In the genomic region with DNA sequence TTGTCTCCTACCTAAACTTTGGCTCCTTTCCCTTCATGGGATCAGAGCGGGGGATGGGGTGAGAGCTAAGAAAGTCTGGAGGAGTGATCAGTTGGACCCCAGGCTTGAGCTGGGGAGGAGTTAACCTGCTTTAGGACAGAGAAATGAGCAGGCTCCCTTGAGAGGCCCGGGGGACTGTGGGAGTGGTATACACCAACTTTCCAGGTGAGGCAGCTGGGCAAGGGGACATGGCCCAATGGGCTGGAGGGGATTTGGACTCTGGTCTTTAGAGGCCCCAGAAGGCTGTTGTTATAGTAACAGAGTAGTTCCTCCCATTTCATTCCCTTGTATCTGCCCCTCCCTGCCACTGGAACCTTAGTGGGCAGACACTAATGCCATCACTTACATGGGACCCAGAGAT, we compare ENCODE assay signal across 34 mouse cellular contexts. TPM values are rescaled to one million over a fixed set of nuclear protein-coding genes. Genes with fewer than 3 reads are reported as not detected.
DNase-seq lines count a peak whose midpoint lies in the region; ATAC-seq lines count a peak whose summit lies in the region.
"Had no signal": no experiment of that assay in that cellular context is flagged by ENCODE, and none has a peak within 500 bp of the region (broad histone marks: within the 10 kb centered on the region; RNA-seq: fewer than 3 reads in every experiment).

No protein-coding gene starts in this region.

- H3K27me3 ChIP-seq in kidney, embryonic 14.5 days (ENCODE audit: control insufficient read depth, insufficient read depth, low read length) = no peaks in the 10 kb centered on the region
- H3K27me3 ChIP-seq in liver, embryonic 12.5 days (replicated peaks) = no peaks in the 10 kb centered on the region; the same call in 1 of the 2 replicates
- H3K27me3 ChIP-seq in intestine, embryonic 14.5 days (replicated peaks; ENCODE audit: control insufficient read depth, insufficient read depth, low read length) = no peaks in the 10 kb centered on the region
- no peaks in the 10 kb centered on the region for H3K27me3 ChIP-seq in liver, embryonic 16.5 days (ENCODE audit: control insufficient read depth, insufficient read depth, low read depth, low read length)
- H3K27me3 ChIP-seq: forebrain, embryonic 15.5 days; hindbrain, embryonic 13.5 days; limb, embryonic 15.5 days; lung, embryonic 15.5 days; Patski had no signal

- no peak overlapping the region for H3K4me2 ChIP-seq in kidney, embryonic 14.5 days (replicated peaks; ENCODE audit: low read depth, low read length)
- H3K4me2 ChIP-seq in liver, embryonic 12.5 days = peak overlapping the region; percentile 61
- peak overlapping the region; percentile 41 for H3K4me2 ChIP-seq in intestine, embryonic 14.5 days (ENCODE audit: low read length)
- H3K4me2 ChIP-seq in liver, embryonic 16.5 days (ENCODE audit: low read depth, low read length) = peak overlapping the region; percentile 10; the same call in 1 of the 2 replicates
- H3K4me2 ChIP-seq: forebrain, embryonic 15.5 days; heart, embryonic 12.5 days; hindbrain, embryonic 13.5 days; limb, embryonic 15.5 days; lung, embryonic 15.5 days; midbrain, embryonic 11.5 days had no signal

- H3K4me1 ChIP-seq in kidney, embryonic 14.5 days (ENCODE audit: control insufficient read depth, insufficient read depth, low read length) = peaks cover 13% of the 10 kb centered on the region
- peaks cover 67% of the 10 kb centered on the region for H3K4me1 ChIP-seq in liver, embryonic 12.5 days
- H3K4me1 ChIP-seq in intestine, embryonic 14.5 days (replicated peaks; ENCODE audit: control insufficient read depth, insufficient read depth, low read length) = 0 out of 2 replicates have a peak, but pooled peaks cover 2% of the 10 kb centered on the region
- peaks cover 40% of the 10 kb centered on the region for H3K4me1 ChIP-seq in liver, embryonic 16.5 days (ENCODE audit: control insufficient read depth, low read depth, low read length)
- H3K4me1 ChIP-seq: limb, embryonic 15.5 days had no signal

- H3K4me3 ChIP-seq in kidney, embryonic 14.5 days (ENCODE audit: low read length) = no peak overlapping the region
- peak overlapping the region; percentile 38 for H3K4me3 ChIP-seq in liver, embryonic 12.5 days
- H3K4me3 ChIP-seq in intestine, embryonic 14.5 days (ENCODE audit: low read depth, low read length) = peak overlapping the region; percentile 22
- peak overlapping the region; percentile 44 for H3K4me3 ChIP-seq in liver, embryonic 16.5 days (ENCODE audit: low read depth, low read length)
- H3K4me3 ChIP-seq: forebrain, embryonic 10.5 days; forebrain, embryonic 15.5 days; heart, adult 2 months; heart, embryonic 12.5 days; hindbrain, embryonic 13.5 days; limb, embryonic 10.5 days; limb, embryonic 15.5 days; lung, embryonic 15.5 days had no signal

- ATAC-seq in kidney, embryonic 14.5 days (ENCODE audit: low FRiP score, low TSS enrichment) = peak; percentile 21; the same call in 1 of the 2 replicates
- ATAC-seq in liver, embryonic 12.5 days = no peak
- peak; percentile 82 for ATAC-seq in intestine, embryonic 14.5 days (replicated peaks; ENCODE audit: low FRiP score, low TSS enrichment, low read depth)
- ATAC-seq in liver, embryonic 16.5 days (ENCODE audit: low read depth) = no peak
- no peak for ATAC-seq in megakaryocyte progenitor cell, adult 5-6 weeks (replicated peaks; ENCODE audit: poor library complexity)
- ATAC-seq: forebrain, embryonic 15.5 days; midbrain, embryonic 16.5 days; Patski had no signal

- WGBS in kidney, embryonic 14.5 days = 76% methylated on average over 2 of the region's 2 CpGs
- 75% methylated on average over 2 of the region's 2 CpGs for WGBS in liver, embryonic 12.5 days (ENCODE audit: insufficient replicate concordance)
- 93% methylated on average over 2 of the region's 2 CpGs for WGBS in intestine, embryonic 14.5 days
- 82% methylated on average over 2 of the region's 2 CpGs for WGBS in liver, embryonic 16.5 days (ENCODE audit: insufficient replicate concordance)

- H3K9me3 ChIP-seq in kidney, embryonic 14.5 days (ENCODE audit: control insufficient read depth, low read length) = no peaks in the 10 kb centered on the region
- H3K9me3 ChIP-seq in liver, embryonic 12.5 days (replicated peaks) = no peaks in the 10 kb centered on the region
- H3K9me3 ChIP-seq in intestine, embryonic 14.5 days (ENCODE audit: control insufficient read depth, low read length) = no peaks in the 10 kb centered on the region
- no peaks in the 10 kb centered on the region for H3K9me3 ChIP-seq in liver, embryonic 16.5 days (replicated peaks; ENCODE audit: control insufficient read depth, low read length)
- H3K9me3 ChIP-seq: forebrain, embryonic 10.5 days; forebrain, embryonic 15.5 days; heart, embryonic 12.5 days; hindbrain, embryonic 13.5 days; limb, embryonic 10.5 days; limb, embryonic 15.5 days; lung, embryonic 15.5 days had no signal

- no peak overlapping the region for H3K9ac ChIP-seq in kidney, embryonic 14.5 days (ENCODE audit: low read depth, low read length)
- peak overlapping the region; percentile 46 for H3K9ac ChIP-seq in liver, embryonic 12.5 days
- no peak overlapping the region for H3K9ac ChIP-seq in intestine, embryonic 14.5 days (ENCODE audit: low read length)
- peak overlapping the region; percentile 6; the same call in 1 of the 2 replicates for H3K9ac ChIP-seq in liver, embryonic 16.5 days (ENCODE audit: low read depth, low read length)
- H3K9ac ChIP-seq: forebrain, embryonic 15.5 days; heart, embryonic 12.5 days; hindbrain, embryonic 13.5 days; limb, embryonic 15.5 days; lung, embryonic 15.5 days had no signal

- H3K27ac ChIP-seq in kidney, embryonic 14.5 days (ENCODE audit: low read depth, low read length) = peak overlapping the region; percentile 0; the same call in 1 of the 2 replicates
- H3K27ac ChIP-seq in liver, embryonic 12.5 days = peak overlapping the region; percentile 59
- peak overlapping the region; percentile 69 for H3K27ac ChIP-seq in intestine, embryonic 14.5 days (ENCODE audit: low read depth)
- 0 out of 2 replicates have a peak overlapping the region, but pooled peaks have one; percentile 4 for H3K27ac ChIP-seq in liver, embryonic 16.5 days (ENCODE audit: low read length)
- H3K27ac ChIP-seq: forebrain, embryonic 10.5 days; forebrain, embryonic 15.5 days; heart, adult 2 months; hindbrain, embryonic 13.5 days; limb, embryonic 10.5 days; limb, embryonic 15.5 days; lung, embryonic 15.5 days had no signal

- no peak for DNase-seq in kidney, postnatal 14 days
- DNase-seq in liver = no peak
- peak; percentile 71 for DNase-seq in intestine, embryonic 14.5 days (ENCODE audit: low spot score)
- no peak for DNase-seq in layer of hippocampus, postnatal 14 days (ENCODE audit: low spot score in 2 of 2)
- DNase-seq: adrenal gland, postnatal 14 days; cerebellum, adult 11 months; cerebellum, adult 9-10 months; cerebellum, postnatal 36 days; gastrocnemius, postnatal 25 days; heart, adult 2 months; heart, postnatal 4 days; kidney, adult 8-10 months; layer of hippocampus, postnatal 36 days; right cerebral cortex, adult 18-20 months; thymus, postnatal 36 days had no signal

- H3K36me3 ChIP-seq in kidney, embryonic 14.5 days (ENCODE audit: control insufficient read depth, insufficient read depth, low read length) = no peaks in the 10 kb centered on the region
- H3K36me3 ChIP-seq in liver, embryonic 12.5 days = no peaks in the 10 kb centered on the region
- no peaks in the 10 kb centered on the region for H3K36me3 ChIP-seq in intestine, embryonic 14.5 days (ENCODE audit: control insufficient read depth, insufficient read depth, low read length)
- no peaks in the 10 kb centered on the region for H3K36me3 ChIP-seq in liver, embryonic 16.5 days (ENCODE audit: control insufficient read depth, insufficient read depth)
- H3K36me3 ChIP-seq: forebrain, embryonic 10.5 days; forebrain, embryonic 15.5 days; heart, embryonic 12.5 days; hindbrain, embryonic 13.5 days; limb, embryonic 10.5 days; limb, embryonic 15.5 days; lung, embryonic 15.5 days had no signal

RNA-seq across cellular contexts. Expression of gene Unc5cl, which starts 1.3 kb away (rescaled TPM):
- polyA plus RNA-seq in kidney, embryonic 14.5 days (2014; fragmentation: Nextera tagmentation; extraction: Ambion mirVana) = 3.5 and 4.7 TPM in 2 replicates
- 2.6 and 3.4 TPM in 2 replicates for polyA plus RNA-seq in liver, embryonic 12.5 days (2016; fragmentation: Nextera tagmentation; extraction: Ambion mirVana)
- 33.5 and 37.0 TPM in 2 replicates for polyA plus RNA-seq in intestine, embryonic 14.5 days (2014; fragmentation: Nextera tagmentation; extraction: Ambion mirVana)
- polyA plus RNA-seq in liver, embryonic 16.5 days (2015; fragmentation: Nextera tagmentation; extraction: Ambion mirVana) = 4.2 and 4.3 TPM in 2 replicates
- total RNA-seq in megakaryocyte progenitor cell, adult 5-6 weeks (2015) = 0.42 and 0.66 TPM in 2 replicates
- 0.79 and 3.6 TPM in 2 replicates for total RNA-seq in megakaryocyte progenitor cell, adult 5-6 weeks (2017)
- total RNA-seq in layer of hippocampus, postnatal 14 days (2021) = 1 to 10 TPM in 1 of 2 experiments, under 1 TPM in 1; 0.36 to 1.0 TPM
- total RNA-seq: gastrocnemius, adult 18-20 months; gastrocnemius, postnatal 25 days had no signal
- polyA plus RNA-seq: heart, postnatal 0 days; midbrain, embryonic 11.5 days had no signal

RNA-seq across cellular contexts. Expression of gene Tspo2, which starts 4.6 kb away (rescaled TPM):
- 1.9 TPM in 2 replicates for polyA plus RNA-seq in kidney, embryonic 14.5 days (2014; fragmentation: Nextera tagmentation; extraction: Ambion mirVana)
- 123 and 126 TPM in 2 replicates for polyA plus RNA-seq in liver, embryonic 12.5 days (2016; fragmentation: Nextera tagmentation; extraction: Ambion mirVana)
- 1.6 and 1.7 TPM in 2 replicates for polyA plus RNA-seq in intestine, embryonic 14.5 days (2014; fragmentation: Nextera tagmentation; extraction: Ambion mirVana)
- polyA plus RNA-seq in liver, embryonic 16.5 days (2015; fragmentation: Nextera tagmentation; extraction: Ambion mirVana) = 193 and 203 TPM in 2 replicates
- 5.9 and 18.8 TPM in 2 replicates for total RNA-seq in megakaryocyte progenitor cell, adult 5-6 weeks (2015)
- 4.2 and 6.8 TPM in 2 replicates for total RNA-seq in megakaryocyte progenitor cell, adult 5-6 weeks (2017)
- under 1 TPM in 1 of 2 experiments, not detected in 1; 0.79 TPM for total RNA-seq in layer of hippocampus, postnatal 14 days (2021)
- total RNA-seq: gastrocnemius, adult 18-20 months; gastrocnemius, postnatal 25 days; layer of hippocampus, adult 8-10 months; layer of hippocampus, postnatal 36 days had no signal
- polyA plus RNA-seq: forebrain, embryonic 10.5 days; frontal cortex, adult 2 months; limb, embryonic 10.5 days had no signal

RNA-seq across cellular contexts. Expression of gene Apobec2, which starts 23.2 kb away (rescaled TPM):
- 0.69 and 0.89 TPM in 2 replicates for polyA plus RNA-seq in kidney, embryonic 14.5 days (2014; fragmentation: Nextera tagmentation; extraction: Ambion mirVana)
- 0.83 and 1.2 TPM in 2 replicates for polyA plus RNA-seq in liver, embryonic 12.5 days (2016; fragmentation: Nextera tagmentation; extraction: Ambion mirVana)
- polyA plus RNA-seq in intestine, embryonic 14.5 days (2014; fragmentation: Nextera tagmentation; extraction: Ambion mirVana) = 2.4 and 3.3 TPM in 2 replicates
- polyA plus RNA-seq in liver, embryonic 16.5 days (2015; fragmentation: Nextera tagmentation; extraction: Ambion mirVana) = 2.5 and 4.3 TPM in 2 replicates
- total RNA-seq in megakaryocyte progenitor cell, adult 5-6 weeks (2015) = not detected in 2 replicates
- not detected in 2 replicates for total RNA-seq in megakaryocyte progenitor cell, adult 5-6 weeks (2017)
- under 1 TPM; 0.30 to 0.45 TPM for total RNA-seq in layer of hippocampus, postnatal 14 days (2021)
- total RNA-seq: layer of hippocampus, postnatal 36 days; neutrophil, adult 5-6 weeks had no signal

RNA-seq across cellular contexts. Expression of gene Oard1, which starts 46.1 kb away (rescaled TPM):
- 82.5 and 101 TPM in 2 replicates for polyA plus RNA-seq in kidney, embryonic 14.5 days (2014; fragmentation: Nextera tagmentation; extraction: Ambion mirVana)
- polyA plus RNA-seq in liver, embryonic 12.5 days (2016; fragmentation: Nextera tagmentation; extraction: Ambion mirVana) = 56.5 and 58.1 TPM in 2 replicates
- 72.4 and 77.7 TPM in 2 replicates for polyA plus RNA-seq in intestine, embryonic 14.5 days (2014; fragmentation: Nextera tagmentation; extraction: Ambion mirVana)
- 41.5 and 42.2 TPM in 2 replicates for polyA plus RNA-seq in liver, embryonic 16.5 days (2015; fragmentation: Nextera tagmentation; extraction: Ambion mirVana)
- 39.8 and 42.4 TPM in 2 replicates for total RNA-seq in megakaryocyte progenitor cell, adult 5-6 weeks (2015)
- total RNA-seq in megakaryocyte progenitor cell, adult 5-6 weeks (2017) = 57.9 and 60.9 TPM in 2 replicates
- 10 to 100 TPM; 10.7 to 11.2 TPM for total RNA-seq in layer of hippocampus, postnatal 14 days (2021)

RNA-seq across cellular contexts. Expression of gene Nfya, which starts 46.2 kb away (rescaled TPM):
- polyA plus RNA-seq in kidney, embryonic 14.5 days (2014; fragmentation: Nextera tagmentation; extraction: Ambion mirVana) = 16.4 and 26.7 TPM in 2 replicates
- 10.9 and 11.3 TPM in 2 replicates for polyA plus RNA-seq in liver, embryonic 12.5 days (2016; fragmentation: Nextera tagmentation; extraction: Ambion mirVana)
- 21.4 and 24.0 TPM in 2 replicates for polyA plus RNA-seq in intestine, embryonic 14.5 days (2014; fragmentation: Nextera tagmentation; extraction: Ambion mirVana)
- polyA plus RNA-seq in liver, embryonic 16.5 days (2015; fragmentation: Nextera tagmentation; extraction: Ambion mirVana) = 6.6 and 7.0 TPM in 2 replicates
- 103 and 105 TPM in 2 replicates for total RNA-seq in megakaryocyte progenitor cell, adult 5-6 weeks (2015)
- total RNA-seq in megakaryocyte progenitor cell, adult 5-6 weeks (2017) = 34.4 and 38.0 TPM in 2 replicates
- 10 to 100 TPM; 30.3 to 42.0 TPM for total RNA-seq in layer of hippocampus, postnatal 14 days (2021)

Comparison
In these comparisons a context has a peak if more than half of its experiments do, and no peak if none do; other contexts are left out.
1. ATAC-seq: peak in kidney, embryonic 14.5 days (single experiment) and intestine, embryonic 14.5 days (single experiment); none in liver, embryonic 12.5 days (single experiment), liver, embryonic 16.5 days (single experiment) and megakaryocyte progenitor cell, adult 5-6 weeks (single experiment).
2. H3K27ac ChIP-seq: peak in every context shown above with its lines; median percentile 69 in intestine, embryonic 14.5 days; 59 in liver, embryonic 12.5 days; 4 in liver, embryonic 16.5 days; 0 in kidney, embryonic 14.5 days.
3. H3K9ac ChIP-seq: peak in liver, embryonic 12.5 days (single experiment) and liver, embryonic 16.5 days (single experiment); none in kidney, embryonic 14.5 days (single experiment) and intestine, embryonic 14.5 days (single experiment).
4. RNA of gene Tspo2, which starts 4.6 kb away (polyA plus RNA-seq): 193 to 203 TPM in liver, embryonic 16.5 days and 123 to 126 TPM in liver, embryonic 12.5 days; 1.9 TPM in kidney, embryonic 14.5 days and 1.6 to 1.7 TPM in intestine, embryonic 14.5 days; every median in the first group is over 10 times any median in the second.